Mouse (Mus musculus) heart, embryonic 15.5 days (tissue): ENCODE measurements around the gene Crmp1. TPM values are rescaled to one million over a fixed set of nuclear protein-coding genes. Genes with fewer than 3 reads are reported as not detected.
A peak's percentile ranks its signal among the peaks of the same experiment; 100 is the strongest.

Source experiments
- ATAC-seq: fragments of 200-750 bp; cut with Nextera tagmentation; replicated peaks from 2 replicates; pipeline ENCODE4 v1.8.0; 2017; ENCODE audit warnings: low read depth, moderate TSS enrichment; ENCODE audit not compliant: insufficient number of reproducible peaks, insufficient read depth, low FRiP score
- H3K27ac ChIP-seq: fragments of 300-500 bp; sonication (generic); 2 replicates; pipeline ENCODE4 v1.5.1; 2015; ENCODE audit warnings: mild to moderate bottlenecking, inconsistent platforms
- H3K27me3 ChIP-seq: fragments of 300-500 bp; sonication (generic); 2 replicates; pipeline ENCODE4 v1.6.1; 2015; ENCODE audit warnings: inconsistent platforms
- H3K36me3 ChIP-seq: fragments of 300-500 bp; sonication (generic); 2 replicates; pipeline ENCODE4 v1.6.1; 2015; ENCODE audit warnings: mild to moderate bottlenecking, inconsistent platforms
- H3K4me1 ChIP-seq: fragments of 300-500 bp; sonication (generic); replicated peaks from 2 replicates; pipeline ENCODE4 v1.6.1; 2015; ENCODE audit warnings: inconsistent platforms
- H3K4me2 ChIP-seq: fragments of 300-500 bp; sonication (generic); 2 replicates; pipeline ENCODE4 v1.6.1; 2015; ENCODE audit warnings: inconsistent platforms, mild to moderate bottlenecking, moderate library complexity
- H3K4me3 ChIP-seq: fragments of 300-500 bp; sonication (generic); 2 replicates; pipeline ENCODE4 v1.5.1; 2015; ENCODE audit warnings: mild to moderate bottlenecking, inconsistent platforms
- H3K9ac ChIP-seq: fragments of 300-500 bp; sonication (generic); 2 replicates; pipeline ENCODE4 v1.6.1; 2015; ENCODE audit warnings: mild to moderate bottlenecking, inconsistent platforms
- H3K9me3 ChIP-seq: fragments of 300-500 bp; sonication (generic); replicated peaks from 2 replicates; pipeline ENCODE4 v1.6.1; 2016; ENCODE audit warnings: inconsistent platforms
- WGBS: fragments of 180-500 bp; shearing (Covaris S2); methylation state at CpG from one replicate; pipeline ENCODE4 v1.1.7; 2015; ENCODE audit warnings: mixed read lengths; 5-methylcytosine and 5-hydroxymethylcytosine counted together
- polyA plus RNA-seq: library from polyadenylated mRNA; unstranded; fragments of >200 nt; fragmentation: Nextera tagmentation; extraction: Ambion mirVana; gene quantifications from 2 replicates; pipeline ENCODE4 v1.2.1, GENCODE M21; 2015

Gene Crmp1
- polyA plus RNA-seq, 1 experiment from 2014 or later: 7.5 TPM

DNA sequence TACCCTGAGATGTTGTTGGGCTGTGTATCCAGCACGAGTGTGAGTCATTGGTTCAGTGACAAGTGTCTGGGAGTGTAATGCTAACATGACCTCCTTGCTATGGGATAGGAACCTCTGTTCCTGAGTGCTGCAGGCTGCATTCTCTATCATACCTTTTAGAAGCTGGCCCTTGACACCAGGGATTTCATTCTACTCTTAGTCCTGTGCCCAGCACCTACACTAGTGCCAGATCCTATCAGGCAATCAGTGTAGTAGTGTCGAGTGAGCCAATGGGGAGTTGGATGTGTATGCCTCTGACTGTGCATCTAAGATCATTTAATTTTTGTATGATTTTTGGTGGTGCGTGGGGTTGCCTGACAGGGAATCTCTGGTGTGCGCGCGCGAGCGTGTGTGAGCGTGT is 516 bp upstream of the Crmp1 start:
- H3K4me2 ChIP-seq: peak overlapping the region; percentile 61; the same call in 1 of the 2 replicates

DNA sequence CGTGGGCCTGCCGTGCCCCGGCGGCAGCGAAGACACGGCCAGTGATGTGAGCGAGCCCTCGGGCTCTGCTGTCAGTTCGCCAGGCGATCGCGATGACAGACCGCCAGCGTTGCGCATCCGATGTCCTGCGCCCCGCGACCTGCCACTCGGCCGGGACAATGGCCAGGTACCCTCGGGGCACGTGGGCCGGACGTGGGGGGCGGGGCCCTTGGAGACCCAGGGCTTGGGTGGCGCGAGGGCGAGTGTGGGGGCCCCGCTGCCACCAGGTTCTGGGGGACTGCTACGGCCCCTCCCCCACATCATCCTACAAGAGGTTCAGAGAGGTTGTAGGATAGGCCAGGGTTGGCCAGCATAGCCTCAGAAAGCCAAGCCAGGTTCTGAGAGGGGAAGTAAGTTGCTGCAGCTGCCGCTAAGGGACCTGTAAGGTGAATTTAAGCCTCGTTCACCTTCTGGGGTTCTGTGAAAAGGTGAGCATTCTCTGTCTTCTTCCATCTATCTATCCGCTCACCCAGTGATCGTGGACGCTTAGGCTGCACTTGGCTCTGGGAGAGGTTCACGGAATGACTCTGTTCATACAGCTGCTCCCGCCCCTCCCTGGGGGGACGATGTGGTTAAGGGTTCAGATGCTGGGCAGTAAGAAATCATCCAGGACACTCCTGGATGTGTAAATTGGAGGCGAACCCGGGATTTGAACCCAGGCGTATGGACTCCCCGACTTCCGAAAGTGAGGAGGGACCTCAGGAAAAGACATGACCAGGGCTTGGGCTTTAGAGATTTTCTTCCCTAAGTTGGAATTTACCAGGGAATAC is 824 bp downstream of the Crmp1 start:
- H3K9me3 ChIP-seq: no peaks in the 10 kb centered on the region
- peaks cover 93% of the 10 kb centered on the region for H3K27me3 ChIP-seq
- 11% methylated on average over 44 of the region's 44 CpGs for WGBS
- H3K4me1 ChIP-seq: peaks cover 25% of the 10 kb centered on the region
- peak overlapping the region; percentile 31 for H3K4me3 ChIP-seq
- H3K27ac ChIP-seq: no peak overlapping the region
- H3K4me2 ChIP-seq: peak overlapping the region; percentile 61
- no peak for ATAC-seq
- no peak overlapping the region for H3K9ac ChIP-seq
- H3K36me3 ChIP-seq: no peaks in the 10 kb centered on the region

More for the DNA sequence above, 516 bp upstream of the Crmp1 start:
- 16% methylated on average over 9 of the region's 9 CpGs for WGBS
- Histone ChIP-seq H3K27ac (no peak overlapping the region), H3K9ac (no peak overlapping the region), H3K27me3 (peaks cover 90% of the 10 kb centered on the region), H3K9me3 (no peaks in the 10 kb centered on the region), H3K4me3 (no peak overlapping the region; the same call in 1 of the 2 replicates), H3K4me1 (peaks cover 25% of the 10 kb centered on the region), H3K36me3 (no peaks in the 10 kb centered on the region)
- no peak for ATAC-seq

DNA sequence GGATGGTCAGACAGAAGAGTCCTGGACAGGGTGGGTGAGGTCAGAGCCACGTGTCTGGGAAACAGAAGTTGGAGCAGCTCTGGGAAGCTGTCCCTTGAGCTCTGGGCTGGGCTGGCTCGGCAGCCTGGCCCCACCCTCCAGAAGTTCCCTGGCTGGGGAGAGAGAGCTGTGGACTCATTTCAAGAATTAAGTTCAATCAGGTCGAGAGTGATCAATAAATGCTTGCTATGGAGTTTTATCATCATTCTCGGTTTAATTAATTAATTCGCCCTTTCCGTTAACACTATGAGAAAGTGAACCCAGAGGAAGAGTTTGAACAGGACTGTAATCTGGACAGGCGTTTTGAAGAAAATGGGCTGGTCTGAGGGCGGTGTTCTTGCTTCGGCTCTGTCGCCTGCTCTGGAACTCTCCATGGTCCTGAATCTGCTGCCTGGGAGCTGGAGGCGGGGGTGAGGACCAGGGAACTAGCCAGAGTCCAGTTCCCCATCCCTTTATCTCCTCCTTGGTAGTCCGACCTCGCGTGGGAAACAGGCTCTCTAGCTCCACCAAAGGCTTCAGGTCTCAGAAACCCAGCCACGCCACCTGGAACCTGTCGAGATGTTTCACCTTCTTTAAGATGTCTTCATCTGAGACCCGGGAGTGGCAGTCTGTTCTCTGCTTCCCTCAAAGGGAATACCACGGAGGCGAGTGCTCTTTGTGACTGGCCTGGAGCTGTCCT is 1.6 kb downstream of the Crmp1 start:
- Histone ChIP-seq H3K4me2 (no peak overlapping the region), H3K9ac (no peak overlapping the region), H3K4me3 (no peak overlapping the region), H3K4me1 (peaks cover 25% of the 10 kb centered on the region), H3K27me3 (peaks cover 94% of the 10 kb centered on the region), H3K27ac (no peak overlapping the region), H3K9me3 (no peaks in the 10 kb centered on the region), H3K36me3 (no peaks in the 10 kb centered on the region)
- 2% methylated on average over 19 of the region's 19 CpGs for WGBS
- no peak for ATAC-seq

DNA sequence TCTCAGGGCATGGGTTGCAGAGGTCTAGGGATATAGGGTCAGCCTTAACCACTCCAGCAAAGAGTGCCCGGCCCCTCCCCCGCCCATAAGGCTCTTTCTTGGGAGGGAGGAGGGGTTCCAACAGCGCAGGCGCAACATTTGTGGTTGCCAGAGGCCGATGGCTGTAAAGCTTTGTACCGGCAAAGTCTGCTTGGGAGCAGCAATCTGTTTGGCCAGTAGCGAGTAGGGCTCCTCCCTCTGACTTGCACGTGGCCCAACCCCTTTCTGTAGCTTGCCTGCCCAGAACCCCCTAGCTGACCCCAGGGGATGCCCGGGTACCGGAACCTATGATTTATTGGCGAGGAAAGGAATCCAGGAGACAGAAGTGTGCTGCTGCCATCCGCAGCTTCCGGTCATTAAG is 2.4 kb downstream of the Crmp1 start:
- Histone ChIP-seq H3K36me3 (no peaks in the 10 kb centered on the region), H3K4me2 (no peak overlapping the region), H3K4me1 (peaks cover 25% of the 10 kb centered on the region), H3K27ac (no peak overlapping the region), H3K9ac (no peak overlapping the region), H3K9me3 (no peaks in the 10 kb centered on the region), H3K27me3 (peaks cover 97% of the 10 kb centered on the region), H3K4me3 (no peak overlapping the region)
- ATAC-seq: no peak
- WGBS: 3% methylated on average over 13 of the region's 13 CpGs

DNA sequence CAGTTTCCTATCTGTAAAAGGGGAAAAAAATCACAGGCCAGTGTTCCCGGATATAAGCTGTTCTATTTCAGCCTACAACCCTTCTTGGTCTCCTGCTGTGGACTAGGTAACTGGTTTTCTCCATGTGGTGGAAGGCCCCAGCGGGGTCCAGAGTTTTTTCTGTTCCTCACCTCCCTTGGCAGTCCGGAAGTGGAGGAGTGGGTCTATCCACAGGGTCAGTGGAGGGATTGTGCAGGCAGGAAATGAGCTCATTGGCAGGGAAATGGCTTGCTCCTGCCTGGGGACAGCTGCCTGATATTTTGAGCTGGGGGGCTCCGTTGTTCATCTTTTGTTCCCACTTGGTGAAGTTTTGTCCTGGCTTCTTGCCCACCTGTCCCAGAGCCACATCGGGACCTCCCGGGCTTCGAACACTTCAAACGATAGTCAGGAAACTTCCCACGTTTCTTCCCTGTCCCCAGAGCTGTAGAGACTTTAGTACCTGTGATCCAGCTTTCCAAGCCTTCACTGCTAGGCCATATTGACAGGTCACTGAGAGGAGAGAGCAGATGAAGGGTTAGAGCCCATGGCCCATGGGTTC is 3.0 kb downstream of the Crmp1 start:
- no peak overlapping the region for H3K9ac ChIP-seq
- peaks cover 25% of the 10 kb centered on the region for H3K4me1 ChIP-seq
- no peaks in the 10 kb centered on the region for H3K9me3 ChIP-seq
- peak overlapping the region; percentile 73 for H3K4me2 ChIP-seq
- H3K27me3 ChIP-seq: peaks cover 94% of the 10 kb centered on the region
- H3K4me3 ChIP-seq: no peak overlapping the region
- H3K36me3 ChIP-seq: no peaks in the 10 kb centered on the region
- H3K27ac ChIP-seq: peak overlapping the region; percentile 54
- WGBS: 26% methylated on average over 9 of the region's 9 CpGs
- no peak for ATAC-seq

DNA sequence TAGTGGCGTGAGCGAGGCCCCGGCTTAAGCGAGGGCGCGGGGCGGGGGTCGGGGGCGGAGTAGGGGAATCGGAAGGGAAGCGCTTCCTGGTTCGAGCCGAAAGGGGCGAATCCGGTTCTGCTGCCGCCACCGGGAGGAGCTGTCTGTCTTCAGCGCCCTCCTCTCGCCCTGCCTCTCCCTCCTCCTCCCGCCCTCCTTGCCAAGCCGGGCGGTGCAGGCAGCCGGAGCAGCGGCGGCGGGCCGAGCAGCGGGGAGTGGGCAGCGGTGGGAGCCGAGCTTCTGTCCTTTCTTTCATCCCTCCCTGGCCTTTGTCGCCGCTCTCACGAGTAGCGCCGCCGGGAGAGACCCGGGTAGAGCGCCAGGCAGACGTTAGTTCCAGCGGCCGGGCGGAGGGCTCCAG is 3.9 kb downstream of the Crmp1 start:
- H3K27ac ChIP-seq: peak overlapping the region; percentile 57
- ATAC-seq: peak; percentile 30
- H3K9me3 ChIP-seq: no peaks in the 10 kb centered on the region
- peak overlapping the region; percentile 73 for H3K4me2 ChIP-seq
- H3K4me3 ChIP-seq: peak overlapping the region; percentile 53
- H3K9ac ChIP-seq: no peak overlapping the region
- peaks cover 25% of the 10 kb centered on the region for H3K4me1 ChIP-seq
- H3K27me3 ChIP-seq: peaks cover 85% of the 10 kb centered on the region
- H3K36me3 ChIP-seq: no peaks in the 10 kb centered on the region
- WGBS: 0% methylated on average over 32 of the region's 42 CpGs

DNA sequence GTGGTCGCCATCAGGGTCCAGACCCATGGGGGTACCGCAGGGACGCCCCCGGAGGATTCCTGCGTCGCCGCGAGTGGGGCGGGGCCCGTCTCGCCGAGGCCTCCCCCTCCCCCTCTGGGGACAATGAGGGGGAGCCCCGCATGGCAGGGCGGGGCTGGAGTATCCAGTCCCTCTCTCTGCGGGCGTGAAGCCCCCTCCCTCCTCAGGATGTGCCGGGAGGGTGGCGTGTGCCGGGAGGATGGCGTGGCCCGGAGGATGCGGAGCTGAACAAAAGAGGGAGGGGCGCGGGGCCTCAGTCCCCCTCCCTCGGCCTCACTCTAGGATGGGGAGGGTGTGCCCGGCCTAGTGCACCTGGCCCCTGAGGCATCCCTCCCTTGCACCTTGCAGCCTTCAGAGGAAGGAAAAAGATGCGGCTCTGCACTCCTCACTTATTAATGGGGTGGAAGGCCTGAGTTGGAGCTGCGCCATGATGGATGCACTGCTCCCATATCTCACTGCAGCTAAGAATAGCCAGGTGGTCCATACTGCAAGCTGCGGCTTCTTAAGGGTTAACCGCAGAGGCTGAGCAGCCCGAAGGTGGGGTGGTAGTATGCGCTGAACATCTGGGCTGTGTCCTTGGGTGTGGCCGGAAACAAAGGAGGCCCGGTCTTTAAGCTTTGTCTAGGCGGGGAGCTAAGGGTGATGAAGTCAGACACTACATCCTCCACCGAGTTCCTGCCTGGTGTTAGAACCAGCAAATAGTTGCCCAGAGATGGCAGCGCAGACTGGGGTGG is 4.6 kb downstream of the Crmp1 start:
- 1% methylated on average over 36 of the region's 37 CpGs for WGBS
- 0 out of 2 replicates have a peak, but pooled peaks have one; percentile 10 for ATAC-seq
- Histone ChIP-seq H3K27ac (peak overlapping the region; percentile 57; the same call in 1 of the 2 replicates), H3K4me1 (peaks cover 25% of the 10 kb centered on the region), H3K36me3 (no peaks in the 10 kb centered on the region), H3K9me3 (no peaks in the 10 kb centered on the region), H3K4me3 (peak overlapping the region; percentile 53), H3K9ac (no peak overlapping the region), H3K4me2 (peak overlapping the region; percentile 73), H3K27me3 (peaks cover 79% of the 10 kb centered on the region)

DNA sequence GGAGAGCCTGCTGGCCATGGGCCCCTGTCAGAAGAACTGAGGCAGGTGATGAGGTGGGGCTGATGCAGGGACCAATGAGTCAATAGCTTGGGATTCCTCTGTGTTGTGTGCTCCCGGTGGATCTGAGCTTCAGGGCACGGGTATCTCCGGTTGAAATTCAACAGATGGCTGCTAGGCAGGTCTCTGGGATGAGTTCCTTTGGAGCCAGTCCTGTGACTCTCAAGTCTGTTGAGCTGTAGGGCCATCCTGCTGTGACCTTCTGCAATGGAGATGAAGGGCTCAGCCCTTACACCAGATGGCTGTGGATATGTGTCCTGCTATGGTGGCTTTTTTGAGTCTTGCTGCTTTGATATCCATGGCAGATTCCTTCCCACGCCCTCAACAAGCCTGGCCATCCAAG is 5.7 kb downstream of the Crmp1 start:
- no peaks in the 10 kb centered on the region for H3K36me3 ChIP-seq

DNA sequence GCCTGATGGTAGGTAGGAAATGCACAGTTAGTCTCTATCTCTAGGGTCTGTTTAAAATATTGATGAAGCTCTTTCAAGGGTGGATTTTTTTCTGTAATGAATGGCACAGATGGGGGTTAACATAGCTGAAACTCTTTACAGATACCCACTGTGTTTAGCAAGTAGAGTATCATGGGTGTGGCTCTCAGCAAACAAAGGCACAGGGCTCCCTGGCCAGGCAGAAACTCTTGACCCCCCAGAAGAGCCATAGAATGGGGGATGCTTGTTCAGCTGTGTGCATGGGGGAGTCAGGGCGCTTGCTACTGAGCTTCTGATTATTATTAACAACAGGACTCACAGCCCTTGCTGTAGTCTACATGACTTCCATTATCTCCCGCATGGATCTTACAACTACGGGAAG is 7.1 kb downstream of the Crmp1 start:
- Histone ChIP-seq H3K4me2 (no peak overlapping the region), H3K4me3 (no peak overlapping the region), H3K27me3 (peaks cover 53% of the 10 kb centered on the region), H3K9me3 (no peaks in the 10 kb centered on the region), H3K36me3 (no peaks in the 10 kb centered on the region), H3K9ac (no peak overlapping the region), H3K27ac (no peak overlapping the region), H3K4me1 (peaks cover 13% of the 10 kb centered on the region)
- 68% methylated on average over 3 of the region's 3 CpGs for WGBS
- no peak for ATAC-seq

More for the DNA sequence above, 5.7 kb downstream of the Crmp1 start:
- Histone ChIP-seq H3K27me3 (peaks cover 67% of the 10 kb centered on the region), H3K9ac (no peak overlapping the region), H3K27ac (no peak overlapping the region), H3K9me3 (no peaks in the 10 kb centered on the region), H3K4me1 (peaks cover 14% of the 10 kb centered on the region), H3K4me3 (no peak overlapping the region), H3K4me2 (no peak overlapping the region)
- ATAC-seq: no peak
- WGBS: 24% methylated on average over 4 of the region's 4 CpGs

DNA sequence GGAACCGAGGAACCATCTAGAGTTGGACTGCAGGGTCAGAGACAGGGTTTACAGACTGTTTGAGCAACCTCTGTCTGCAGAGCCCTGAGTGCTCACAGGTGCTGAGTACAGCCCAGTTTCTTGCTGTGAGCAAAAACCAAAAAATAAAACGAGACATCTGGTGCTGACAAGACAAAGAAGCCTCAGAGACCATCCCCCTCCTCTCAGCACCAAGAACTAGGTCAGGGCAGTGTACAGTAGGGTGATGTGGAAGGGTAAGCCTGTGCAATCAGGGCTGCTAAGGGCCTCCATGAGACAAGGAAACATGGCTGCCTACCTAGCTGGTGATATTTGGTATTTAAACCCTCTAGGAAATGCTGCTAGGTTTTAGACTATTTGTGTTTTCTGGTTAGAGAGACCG is 9.9 kb downstream of the Crmp1 start:
- H3K27me3 ChIP-seq: peaks cover 26% of the 10 kb centered on the region
- H3K27ac ChIP-seq: no peak overlapping the region
- H3K36me3 ChIP-seq: no peaks in the 10 kb centered on the region
- H3K4me1 ChIP-seq: no peaks in the 10 kb centered on the region
- no peak overlapping the region for H3K4me2 ChIP-seq
- no peak overlapping the region for H3K9ac ChIP-seq
- no peak for ATAC-seq
- WGBS: 57% methylated on average over 3 of the region's 3 CpGs
- H3K4me3 ChIP-seq: no peak overlapping the region
- H3K9me3 ChIP-seq: no peaks in the 10 kb centered on the region
